ENCODE assay signal across 14 mouse cellular contexts in the genomic region with DNA sequence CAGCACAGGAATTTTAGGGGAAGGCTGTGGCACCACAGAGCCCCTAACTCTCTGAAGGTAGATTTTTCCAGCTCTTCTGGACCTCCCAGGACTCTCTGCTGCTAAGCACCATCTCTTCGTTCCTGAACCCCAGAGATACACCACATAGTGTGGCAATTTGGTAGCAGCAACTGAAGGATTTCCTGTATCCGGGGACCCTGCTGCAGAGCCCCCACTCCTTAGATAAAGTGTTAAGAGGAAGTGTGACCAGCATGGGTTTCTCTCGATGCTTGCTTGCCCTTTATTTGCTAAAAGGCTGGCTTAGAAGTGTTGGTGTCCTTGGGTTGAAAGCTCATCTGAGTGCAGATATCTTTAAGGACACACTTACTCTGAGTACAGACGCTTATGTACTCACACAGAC.
"Had no signal": no experiment of that assay in that cellular context is flagged by ENCODE, and none has a peak within 500 bp of the region (broad histone marks: within the 10 kb centered on the region; RNA-seq: fewer than 3 reads in every experiment).

No protein-coding gene starts in this region.

- DNase-seq: kidney, adult 9 months; kidney, postnatal 14 days; kidney, postnatal 4 days; left cerebral cortex, postnatal 4 days; liver, embryonic 13.5 days; lung, embryonic 14.5 days; thymus, adult 18-20 months; thymus, postnatal 36 days had no signal

- H3K27ac ChIP-seq: liver, embryonic 13.5 days; macrophage; midbrain, embryonic 12.5 days; midbrain, embryonic 15.5 days; neural tube, embryonic 13.5 days had no signal

- H3K4me1 ChIP-seq: midbrain, embryonic 12.5 days; midbrain, embryonic 15.5 days; neural tube, embryonic 13.5 days had no signal

- H3K9me3 ChIP-seq: liver, embryonic 13.5 days; midbrain, embryonic 12.5 days; midbrain, embryonic 15.5 days; neural tube, embryonic 13.5 days had no signal

- H3K9ac ChIP-seq: liver, embryonic 13.5 days; lung, embryonic 14.5 days; midbrain, embryonic 12.5 days; midbrain, embryonic 15.5 days; neural tube, embryonic 13.5 days had no signal

- H3K4me3 ChIP-seq: liver, embryonic 13.5 days; midbrain, embryonic 12.5 days; midbrain, embryonic 15.5 days; myocyte; neural tube, embryonic 13.5 days had no signal

- H3K36me3 ChIP-seq: liver, embryonic 13.5 days; midbrain, embryonic 12.5 days; midbrain, embryonic 15.5 days; neural tube, embryonic 13.5 days had no signal

- H3K27me3 ChIP-seq: liver, embryonic 13.5 days; midbrain, embryonic 12.5 days; midbrain, embryonic 15.5 days; neural tube, embryonic 13.5 days had no signal

- H3K4me2 ChIP-seq: liver, embryonic 13.5 days; lung, embryonic 14.5 days; midbrain, embryonic 12.5 days; midbrain, embryonic 15.5 days; neural tube, embryonic 13.5 days had no signal

- ATAC-seq: lung, postnatal 0 days; midbrain, embryonic 15.5 days had no signal
